Mouse (Mus musculus) heart, embryonic 14.5 days (tissue): ENCODE results near the gene Ppia. TPM values are rescaled to one million over a fixed set of nuclear protein-coding genes. Genes with fewer than 3 reads are reported as not detected.

Source experiments
- ATAC-seq: fragments of 200-750 bp; cut with Nextera tagmentation; 2 replicates; pipeline ENCODE4 v1.8.0; 2017; ENCODE audit warnings: low read depth, moderate TSS enrichment; ENCODE audit not compliant: insufficient number of reproducible peaks, insufficient read depth, low FRiP score
- H3K27ac ChIP-seq, 2 experiments: fragments of 200-500 bp in 1 of 2; fragments of 300-500 bp in 1 of 2; sonication (generic) in 1 of 2; replicated peaks in 1 of 2; 2 replicates each; pipeline ENCODE4 v1.5.1; 2012 to 2014; ENCODE audit warnings: low read depth in 2 of 2, low read length in 2 of 2, control low read depth in 1 of 2, mild to moderate bottlenecking in 1 of 2, mixed read lengths in 1 of 2; ENCODE audit not compliant: control insufficient read depth in 1 of 2, insufficient read depth in 1 of 2
- H3K27me3 ChIP-seq: fragments of 300-500 bp; sonication (generic); 2 replicates; pipeline ENCODE4 v1.6.1; 2014; ENCODE audit warnings: mild to moderate bottlenecking, low read length, control low read depth; ENCODE audit not compliant: control insufficient read depth, insufficient read depth
- H3K36me3 ChIP-seq: fragments of 300-500 bp; sonication (generic); 2 replicates; pipeline ENCODE4 v1.6.1; 2014; ENCODE audit warnings: mild to moderate bottlenecking, control low read depth, low read length, mixed read lengths; ENCODE audit not compliant: control insufficient read depth, insufficient read depth
- H3K4me1 ChIP-seq, 2 experiments: fragments of 200-500 bp in 1 of 2; fragments of 300-500 bp in 1 of 2; sonication (generic) in 1 of 2; 2 replicates each; pipeline ENCODE4 v1.6.1; 2012 to 2014; ENCODE audit warnings: low read length in 2 of 2, control low read depth in 1 of 2, mixed read lengths in 1 of 2; ENCODE audit not compliant: control insufficient read depth in 2 of 2, insufficient read depth in 2 of 2
- H3K4me2 ChIP-seq: fragments of 300-500 bp; sonication (generic); 2 replicates; pipeline ENCODE4 v1.6.1; 2014; ENCODE audit warnings: mild to moderate bottlenecking, low read length
- H3K4me3 ChIP-seq, 2 experiments: fragments of 200-500 bp in 1 of 2; fragments of 300-500 bp in 1 of 2; sonication (generic) in 1 of 2; 2 replicates each; pipeline ENCODE4 v1.5.1; 2012 to 2014; ENCODE audit warnings: low read length in 2 of 2, mild to moderate bottlenecking in 2 of 2, control low read depth in 1 of 2, low read depth in 1 of 2, moderate library complexity in 1 of 2; ENCODE audit not compliant: control insufficient read depth in 1 of 2, insufficient read depth in 1 of 2
- H3K9ac ChIP-seq: fragments of 300-500 bp; sonication (generic); 2 replicates; pipeline ENCODE4 v1.6.1; 2014; ENCODE audit warnings: mild to moderate bottlenecking, low read length
- H3K9me3 ChIP-seq: fragments of 300-500 bp; sonication (generic); 2 replicates; pipeline ENCODE4 v1.6.1; 2016; ENCODE audit warnings: low read length, control low read depth; ENCODE audit not compliant: control insufficient read depth
- WGBS: fragments of 180-500 bp; shearing (Covaris S2); extraction: QIAGEN DNeasy Blood & Tissue Kit; methylation state at CpG from one replicate; pipeline ENCODE4 v1.1.7; 2014; 5-methylcytosine and 5-hydroxymethylcytosine counted together
- microRNA-seq: library from miRNA; unstranded; fragments of <30 nt; microRNA quantifications from one replicate; pipeline ENCODE4, GENCODE M21; 2016
- polyA plus RNA-seq: library from polyadenylated mRNA; unstranded; fragments of >200 nt; fragmentation: Nextera tagmentation; extraction: Ambion mirVana; gene quantifications from 2 replicates; pipeline ENCODE4 v1.2.1, GENCODE M21; 2014

Gene Ppia
- polyA plus RNA-seq, 1 experiment from 2014 or later, result 4,441 TPM

GRCm38 (mm10) chr11:6465122-6465521, 49.9 kb downstream of the Ppia start:
- H3K4me1 ChIP-seq, result peaks cover 0 to 4% of the 10 kb centered on the region in 2 experiments; a peak in 3 of 4 replicates
- no peak for ATAC-seq
- 23% methylated on average over 4 of the region's 4 CpGs for WGBS

GRCm38 (mm10) chr11:6468541-6468940, 53.3 kb downstream of the Ppia start:
- Histone ChIP-seq H3K9me3 (no peaks in the 10 kb centered on the region), H3K27me3 (no peaks in the 10 kb centered on the region), H3K4me3 (no peak overlapping the region), H3K27ac (no peak overlapping the region), H3K4me2 (no peak overlapping the region), H3K4me1 (peaks cover 2 to 20% of the 10 kb centered on the region in 2 experiments; a peak in 3 of 4 replicates), H3K9ac (no peak overlapping the region), H3K36me3 (peaks cover 43% of the 10 kb centered on the region)
- no peak for ATAC-seq
- WGBS, result 78% methylated on average over 2 of the region's 2 CpGs

More at GRCm38 (mm10) chr11:6465122-6465521, 49.9 kb downstream of the Ppia start:
- H3K4me2 ChIP-seq, result no peak overlapping the region
- no peaks in the 10 kb centered on the region for H3K27me3 ChIP-seq
- H3K36me3 ChIP-seq, result peaks cover 28% of the 10 kb centered on the region
- H3K4me3 ChIP-seq, result no peak overlapping the region
- no peak overlapping the region for H3K9ac ChIP-seq
- no peaks in the 10 kb centered on the region for H3K9me3 ChIP-seq
- H3K27ac ChIP-seq, result no peak overlapping the region

Small RNA genes within 50 kb of the gene (microRNA-seq; reads per million reads assigned to microRNA genes)
- gene Mir7651, result not detected

Other genes starting within 250 kb of the Ppia start
- 0.42 and 0.80 TPM in 2 replicates for gene A730071L15Rik, start 215.4 kb upstream of the Ppia start, polyA plus RNA-seq
- 30.1 and 30.4 TPM in 2 replicates for gene Nudcd3, start 215.0 kb upstream of the Ppia start, polyA plus RNA-seq
- gene Npc1l1, start 185.3 kb upstream of the Ppia start, polyA plus RNA-seq, result not detected in 2 replicates
- 50.9 and 55.0 TPM in 2 replicates for gene Ddx56, start 147.7 kb upstream of the Ppia start, polyA plus RNA-seq
- gene Tmed4, start 140.6 kb upstream of the Ppia start, polyA plus RNA-seq, result 90.6 and 92.2 TPM in 2 replicates
- 245 and 289 TPM in 2 replicates for gene Ogdh, start 123.8 kb upstream of the Ppia start, polyA plus RNA-seq
- 8.2 and 9.1 TPM in 2 replicates for gene Zmiz2, start 26.4 kb upstream of the Ppia start, polyA plus RNA-seq
- 377 and 424 TPM in 2 replicates for gene H2afv, start 29.0 kb downstream of the Ppia start, polyA plus RNA-seq
- 21.8 and 24.3 TPM in 2 replicates for gene Purb, start 60.5 kb downstream of the Ppia start, polyA plus RNA-seq
- 0.59 and 0.77 TPM in 2 replicates for gene Myo1g, start 105.5 kb downstream of the Ppia start, polyA plus RNA-seq
- gene Ccm2, start 131.4 kb downstream of the Ppia start, polyA plus RNA-seq, result 52.9 and 56.5 TPM in 2 replicates
- gene Nacad, start 190.6 kb downstream of the Ppia start, polyA plus RNA-seq, result 0.22 and 0.86 TPM in 2 replicates
- gene Tbrg4, start 210.6 kb downstream of the Ppia start, polyA plus RNA-seq, result 34.8 and 39.8 TPM in 2 replicates
- not detected in 2 replicates for gene Wap, start 223.2 kb downstream of the Ppia start, polyA plus RNA-seq
- 2.3 and 3.9 TPM in 2 replicates for gene Ramp3, start 243.1 kb downstream of the Ppia start, polyA plus RNA-seq